Mouse (Mus musculus) ES-E14 (cell line): ENCODE data around the gene 4930447C04Rik.

ENCODE experiments used
- HCFC1 ChIP-seq: IDR thresholded peaks from 2 replicates; pipeline ENCODE4 v1.6.1; 2012; ENCODE audit warnings: low read length, inconsistent platforms, borderline replicate concordance; ENCODE audit not compliant: insufficient read depth
- MAFK ChIP-seq: IDR thresholded peaks from 2 replicates; pipeline ENCODE4 v1.6.1; 2014; ENCODE audit warnings: mild to moderate bottlenecking, low read depth, low read length, inconsistent platforms; ENCODE audit not compliant: insufficient read depth

DNA sequence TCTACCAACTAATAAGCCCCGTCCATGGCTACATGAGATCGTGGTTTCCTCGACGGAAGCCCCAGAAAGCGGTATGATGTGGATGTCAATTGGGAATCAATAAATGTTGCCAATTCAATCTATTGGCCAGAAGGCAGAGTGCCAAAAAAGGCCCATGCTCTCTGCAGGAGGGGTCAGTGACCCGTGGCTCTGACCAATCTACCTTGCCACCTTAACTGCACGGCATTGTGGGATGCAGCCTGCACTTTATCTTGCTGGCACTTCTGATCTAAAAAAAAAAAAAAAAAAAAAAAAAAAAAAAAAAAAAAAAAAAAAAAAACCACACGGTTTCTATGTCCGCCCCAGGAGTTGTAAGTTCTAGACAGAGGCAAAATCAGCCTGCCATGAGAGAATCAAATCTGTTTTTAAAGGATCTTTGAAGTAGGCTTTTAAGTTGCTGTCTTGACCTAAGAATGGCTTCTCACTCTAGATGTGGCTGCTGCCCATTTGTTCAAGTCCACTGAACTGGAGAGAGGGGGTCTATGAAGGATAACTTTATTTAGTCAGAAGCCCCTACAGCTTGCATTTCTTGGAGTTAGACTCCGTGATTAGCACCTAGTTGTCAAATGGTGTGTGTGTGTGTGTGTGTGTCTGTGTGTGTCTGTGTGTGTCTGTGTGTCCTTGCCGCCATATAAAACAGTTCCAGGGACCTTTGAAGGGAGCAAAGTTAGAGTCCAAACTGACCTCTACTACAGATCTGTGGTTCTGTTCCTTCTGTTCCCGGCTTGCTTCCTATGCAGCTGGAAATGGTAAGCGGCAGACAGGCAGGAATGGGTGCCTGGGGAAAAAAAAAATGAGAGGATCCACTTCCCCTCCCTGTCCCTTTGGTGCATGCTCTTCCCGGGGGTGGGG is 1.7 kb downstream of the 4930447C04Rik start:
- no peak for TF ChIP-seq HCFC1
- TF ChIP-seq MAFK, result no peak
